Mouse (Mus musculus): ENCODE data around the gene Cflar.
A peak's percentile ranks its signal among the peaks of the same experiment; 100 is the strongest.

Cflar gene

DNA sequence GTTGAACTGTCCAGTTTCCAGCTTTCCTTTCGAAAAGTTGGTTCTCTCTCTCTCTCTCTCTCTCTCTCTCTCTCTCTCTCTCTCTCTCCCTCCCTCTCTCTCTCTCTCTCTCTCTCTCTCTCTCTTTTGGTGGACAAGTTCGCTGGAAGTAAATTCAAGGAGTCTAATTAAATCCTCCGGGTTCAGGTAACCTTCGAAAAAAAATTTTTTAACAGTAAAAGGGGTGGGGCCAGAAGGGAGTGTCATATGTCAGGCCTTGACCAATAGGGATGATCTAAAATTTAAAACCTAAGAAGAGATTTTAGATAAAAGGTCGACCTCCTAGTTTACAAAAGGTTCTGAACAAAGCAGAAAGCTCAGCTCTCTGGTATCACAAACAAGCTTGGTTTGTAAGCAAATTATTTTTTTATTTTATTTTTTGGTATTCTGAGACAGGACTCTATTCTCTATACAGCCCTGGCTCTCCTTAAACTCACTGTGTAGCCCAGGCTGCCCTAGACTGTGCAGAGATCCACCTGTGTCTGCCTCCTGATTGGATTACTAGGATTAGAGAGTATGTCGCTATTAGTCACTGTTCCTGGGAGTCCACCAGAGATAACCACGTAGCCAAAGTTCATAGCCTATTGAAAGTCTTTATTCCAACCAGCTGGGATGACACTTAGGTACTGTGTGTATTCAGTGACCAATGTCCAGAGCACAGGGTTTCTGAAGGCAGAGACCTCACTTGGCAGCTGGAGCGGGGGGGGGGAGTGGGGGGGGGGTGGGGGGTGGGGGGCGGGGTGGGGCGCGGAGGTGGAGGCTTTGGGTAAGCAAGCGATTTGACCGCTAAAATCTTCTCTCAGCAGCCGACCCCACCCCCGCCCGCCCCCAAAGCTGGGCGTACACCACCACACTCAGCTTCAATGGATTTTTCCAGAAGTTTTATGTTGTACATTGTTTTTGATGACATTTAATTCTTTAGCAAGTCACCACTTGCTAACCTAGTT, 1.1 kb downstream of the Cflar start:
- DNase-seq (ENCODE audit: extremely low spot score): peak; percentile 73

DNA sequence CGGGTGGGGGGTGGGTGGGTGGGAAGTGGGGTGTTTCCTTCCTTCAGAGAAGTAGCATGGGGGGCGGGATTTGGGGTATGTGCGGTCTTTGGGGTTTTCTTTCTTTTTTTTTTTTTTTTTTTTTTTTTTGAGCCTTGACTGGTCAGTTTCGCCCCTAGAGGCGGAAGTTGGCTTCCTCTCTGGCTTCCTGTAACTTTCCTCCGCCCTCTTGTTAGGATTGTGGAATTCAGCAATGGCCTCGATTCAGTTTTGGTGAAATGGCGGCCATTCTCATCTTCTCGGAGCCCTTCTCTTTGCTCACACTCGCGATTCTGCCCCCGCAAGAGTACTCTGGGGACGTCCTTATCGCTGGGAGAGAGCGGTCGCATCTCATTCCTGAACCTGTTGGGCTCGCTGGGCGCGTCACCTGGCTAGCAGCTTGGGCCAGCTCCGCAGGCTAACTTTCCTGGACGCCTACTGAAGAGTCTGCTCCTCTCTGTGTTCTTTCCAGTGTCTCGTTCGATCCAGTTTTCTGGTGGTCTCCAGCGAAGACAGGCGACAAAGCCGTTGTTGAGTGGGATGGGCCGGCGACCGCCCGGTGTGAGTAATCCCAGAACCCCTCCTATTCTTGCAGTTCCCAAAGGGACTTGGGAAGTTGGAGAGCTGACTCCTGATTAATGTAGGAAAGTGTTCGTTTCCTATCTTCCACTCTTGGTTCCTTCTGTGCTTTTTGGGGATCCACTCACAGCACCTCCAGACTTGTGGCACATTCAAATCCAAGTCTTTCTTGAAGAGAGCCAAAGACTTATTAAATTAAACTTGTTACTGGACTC, 2.0 kb downstream of the Cflar start:
- peak; percentile 67 for DNase-seq (ENCODE audit: extremely low spot score)

DNA sequence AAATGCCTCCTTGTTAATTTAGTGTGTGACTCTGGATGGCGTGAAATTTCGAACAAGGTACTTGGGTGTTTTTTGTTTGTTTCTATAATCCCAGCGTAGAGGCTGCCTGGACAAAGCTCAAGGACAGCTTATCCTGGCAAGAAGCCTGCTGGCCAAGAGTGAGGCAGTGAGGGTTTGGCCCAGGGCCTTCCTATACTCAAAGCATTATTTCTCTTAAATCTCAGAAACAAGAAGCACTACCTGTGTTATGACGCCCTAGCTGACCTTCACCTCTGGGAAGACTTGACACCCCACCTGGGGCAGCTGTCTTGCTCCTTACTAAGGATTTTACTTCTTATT, 2.6 kb downstream of the Cflar start:
- no peak for DNase-seq (ENCODE audit: extremely low spot score)

DNA sequence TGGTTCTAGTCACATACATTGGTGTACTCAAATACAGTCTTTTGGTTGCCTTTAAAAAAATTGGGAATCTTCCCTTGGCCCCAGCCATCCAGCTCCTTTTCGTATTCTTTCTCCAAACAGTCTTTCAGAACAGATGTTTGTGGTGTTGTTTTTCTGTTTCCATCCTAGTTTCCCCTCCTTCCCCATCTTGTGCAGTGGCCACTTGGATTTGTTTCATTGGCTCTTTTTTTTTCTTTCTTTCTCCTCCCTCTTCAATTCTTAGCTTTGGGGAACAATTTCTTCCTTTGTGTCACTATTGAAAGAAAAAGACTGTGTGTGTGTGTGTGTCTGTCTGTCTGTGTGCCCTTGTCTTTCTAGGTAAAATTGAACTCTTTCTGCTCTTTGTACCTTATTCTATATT, 3.1 kb downstream of the Cflar start:
- no peak for DNase-seq (ENCODE audit: extremely low spot score)

DNA sequence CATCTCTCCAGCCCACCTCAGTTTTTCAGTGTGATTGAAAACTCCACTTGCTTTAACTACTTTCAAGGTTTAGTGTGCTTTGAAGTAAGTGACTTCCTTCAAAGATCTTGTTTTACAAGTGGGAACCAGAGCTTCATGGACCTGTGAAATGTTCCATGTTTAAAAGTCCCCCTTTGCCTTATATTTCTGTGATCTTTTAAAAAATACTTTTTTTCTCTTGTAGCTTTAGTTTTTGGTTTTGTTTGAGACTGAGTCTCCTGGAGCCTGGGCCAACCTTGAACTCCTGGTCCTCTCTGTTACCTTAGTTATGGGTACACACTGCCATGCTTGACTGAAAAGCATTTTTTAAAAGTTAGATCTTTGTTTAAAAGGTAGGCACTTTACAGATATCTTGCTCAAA, 4.2 kb downstream of the Cflar start:
- DNase-seq (ENCODE audit: extremely low spot score): no peak

DNA sequence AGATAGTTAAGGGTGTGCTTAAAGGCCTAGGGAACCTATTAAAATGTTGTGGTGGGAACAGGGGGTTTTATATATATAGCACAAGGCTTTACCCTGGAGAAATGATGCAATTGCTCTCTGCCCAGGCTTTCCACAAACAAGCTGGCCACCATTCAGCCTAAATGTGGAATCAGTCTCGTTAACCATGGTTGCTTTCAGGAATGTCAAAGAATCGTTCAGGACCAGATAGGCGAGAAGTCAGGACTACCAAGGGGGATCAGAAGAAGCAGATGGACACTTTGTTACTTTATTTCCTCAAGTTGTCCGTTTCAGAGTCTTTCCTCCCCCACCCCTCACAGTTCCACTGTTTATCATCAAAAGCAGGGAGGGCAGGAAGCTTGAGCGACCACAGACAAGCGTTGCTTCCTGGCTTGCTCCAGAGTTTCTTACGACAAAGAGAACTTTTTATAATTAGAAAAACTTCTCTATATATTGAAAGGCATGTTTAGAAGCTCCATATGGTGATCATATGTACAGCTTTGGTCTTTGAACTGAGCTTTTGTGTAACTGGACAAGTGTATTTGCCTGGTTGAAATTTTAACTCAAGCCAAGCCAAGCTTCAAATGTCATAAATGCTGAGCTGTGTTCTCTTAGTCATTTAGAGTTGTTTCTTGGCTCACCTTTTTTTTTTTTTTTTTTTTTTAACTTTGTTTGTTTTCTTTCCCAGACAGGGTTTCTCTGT, 5.0 kb downstream of the Cflar start:
- no peak for DNase-seq (ENCODE audit: extremely low spot score)

DNA sequence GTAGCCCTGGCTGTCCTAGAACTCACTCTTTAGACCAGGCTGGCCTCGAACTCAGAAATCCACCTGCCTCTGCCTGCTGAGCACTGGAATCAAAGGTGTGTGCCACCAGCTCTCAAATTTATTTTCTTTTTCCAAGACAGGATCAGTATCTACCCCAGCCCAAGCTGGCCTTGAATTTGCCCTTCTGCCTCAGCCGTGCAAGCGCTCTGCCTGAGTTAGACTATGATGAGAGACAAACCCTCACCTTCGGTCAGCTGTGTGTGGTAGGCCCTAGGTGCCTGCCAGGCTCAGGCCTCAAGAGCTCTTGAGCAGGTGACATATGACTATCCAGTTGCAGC, 5.5 kb downstream of the Cflar start:
- DNase-seq (ENCODE audit: extremely low spot score): no peak

DNA sequence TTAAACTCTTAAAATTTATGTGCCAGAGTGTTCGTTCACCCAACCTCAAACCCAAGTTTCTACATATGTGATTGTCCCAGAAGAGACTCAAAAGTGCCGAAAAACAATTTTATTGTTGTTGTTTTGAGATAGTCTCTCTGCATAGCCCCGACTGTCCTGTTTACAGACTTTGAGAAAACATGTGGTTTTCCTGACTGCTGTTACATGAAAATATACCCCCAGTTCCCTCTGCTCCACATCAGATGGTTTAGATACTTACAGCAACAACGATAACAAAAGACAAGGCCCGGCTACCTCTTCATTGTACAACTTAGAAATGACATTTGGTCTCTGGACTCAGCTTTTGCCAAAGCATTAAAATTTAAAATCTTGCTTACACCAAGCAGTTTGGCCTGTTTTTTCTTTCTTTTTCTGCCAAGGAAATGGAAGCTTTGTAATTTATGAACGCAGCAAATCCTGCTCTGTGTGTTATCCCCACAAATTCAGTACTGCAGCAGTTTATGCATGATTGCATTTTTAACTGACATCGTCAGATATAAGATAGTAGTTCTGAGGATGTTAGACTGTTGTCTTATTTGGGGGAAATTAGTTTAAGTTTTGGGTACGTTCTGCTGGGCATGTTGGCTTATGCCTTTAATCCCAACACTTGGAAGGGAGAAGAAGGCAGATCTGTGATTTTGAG, 6.4 kb downstream of the Cflar start:
- no peak for DNase-seq (ENCODE audit: extremely low spot score)

DNA sequence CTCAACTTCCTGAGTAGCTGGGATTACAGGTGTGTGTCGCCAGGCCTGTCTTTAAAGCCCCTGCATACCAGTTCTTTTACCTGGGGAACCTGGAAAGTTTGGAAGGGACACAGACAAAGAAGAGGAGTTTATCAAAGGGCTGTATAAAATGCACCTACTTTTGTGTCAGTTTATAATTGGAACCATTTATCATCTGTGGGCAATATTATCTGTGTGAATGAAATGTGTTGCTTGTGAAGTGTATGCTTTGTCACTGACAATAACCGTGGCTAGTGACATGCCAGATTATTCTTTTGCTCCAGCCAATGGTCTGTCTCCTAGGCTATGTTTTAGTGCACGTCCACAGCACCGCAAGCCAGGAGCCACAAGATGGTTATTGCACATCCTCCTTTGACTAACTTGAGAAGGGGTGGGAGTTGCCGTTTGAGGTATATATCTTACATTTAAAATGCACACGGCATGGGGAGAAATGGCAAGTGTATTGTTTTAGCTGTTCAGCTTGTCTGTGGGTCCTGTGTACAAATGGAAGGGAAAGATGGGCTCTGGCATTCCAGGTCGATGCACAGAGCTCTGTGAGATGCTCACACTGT, 8.1 kb downstream of the Cflar start:
- no peak for DNase-seq (ENCODE audit: extremely low spot score)

DNA sequence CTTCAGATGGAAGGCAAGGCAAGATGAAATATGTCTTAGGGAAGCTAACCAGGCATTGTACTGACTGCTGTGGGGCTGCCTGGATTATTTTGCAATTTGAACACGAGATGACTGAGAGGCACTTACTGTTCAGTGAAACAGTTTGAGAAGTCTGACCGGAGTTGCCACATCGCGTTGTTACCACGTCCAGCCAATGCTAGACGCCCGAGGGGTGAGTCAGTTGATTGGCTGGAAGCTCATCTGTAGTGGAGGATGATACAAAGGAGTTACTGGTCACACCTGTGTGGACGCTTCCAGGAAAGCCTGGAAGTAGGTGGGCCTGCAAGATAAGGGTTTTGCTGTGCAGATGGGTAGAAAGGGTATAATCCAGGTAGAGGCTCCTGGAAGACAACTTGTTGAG, 8.8 kb downstream of the Cflar start:
- no peak for DNase-seq (ENCODE audit: extremely low spot score)

DNA sequence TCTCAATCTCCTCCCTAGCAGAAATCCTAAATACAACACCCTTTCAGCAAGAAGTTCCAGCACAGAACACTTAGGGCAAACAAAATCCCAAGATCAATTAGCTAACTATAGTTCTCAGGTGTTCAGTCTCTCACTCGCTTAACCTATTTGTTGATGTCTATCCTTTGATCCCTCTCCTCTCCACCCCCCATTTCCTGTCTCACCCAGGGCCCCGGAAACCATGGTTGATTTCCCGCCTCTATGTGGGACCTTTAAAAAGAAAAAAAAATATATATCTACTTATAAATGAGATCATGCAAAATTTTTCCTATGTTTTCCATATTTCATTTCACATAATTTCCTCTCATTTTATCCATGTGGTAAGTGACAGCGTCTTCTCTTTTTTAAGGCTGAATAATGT, 9.7 kb downstream of the Cflar start:
- no peak for DNase-seq (ENCODE audit: extremely low spot score)

DNA sequence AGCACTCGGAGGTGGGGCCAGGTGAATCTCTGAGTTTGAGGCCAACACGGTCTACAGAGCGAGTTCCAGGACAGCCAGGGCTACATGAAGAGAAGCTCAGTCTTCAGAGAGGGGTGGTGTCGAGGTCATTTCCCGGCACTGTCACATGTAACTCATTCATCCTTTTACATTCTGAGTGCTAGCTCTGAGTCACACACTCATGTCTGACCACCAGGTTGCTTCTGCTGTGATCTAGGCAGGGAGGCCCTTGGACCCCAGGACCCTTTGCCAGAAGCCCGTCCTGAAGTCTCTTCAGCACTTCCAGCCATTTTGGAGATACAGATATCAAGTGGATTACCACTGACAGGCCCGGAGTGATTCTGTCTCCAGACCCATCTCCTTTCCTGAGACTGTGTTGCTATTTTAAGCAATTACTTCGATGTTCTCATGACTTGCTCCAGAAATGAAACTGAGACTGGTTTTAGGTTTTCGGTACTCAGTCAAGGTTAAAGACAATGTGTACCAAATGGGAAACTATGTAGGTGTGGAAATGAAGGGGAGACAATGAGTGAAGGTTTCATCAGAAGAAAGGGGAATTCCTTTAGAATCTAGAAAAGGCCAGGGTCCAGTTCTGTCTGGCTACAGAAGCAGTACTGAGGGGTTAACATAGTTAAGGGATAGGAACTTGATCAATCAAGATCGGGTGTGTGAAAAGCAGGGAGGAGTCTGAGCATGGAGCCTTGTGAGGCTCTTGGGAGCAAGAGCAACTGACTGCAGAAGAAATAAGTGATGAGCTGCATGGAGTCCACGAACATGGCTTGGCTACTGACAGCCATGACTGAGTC, 11.0 kb downstream of the Cflar start:
- no peak for DNase-seq (ENCODE audit: extremely low spot score)

DNA sequence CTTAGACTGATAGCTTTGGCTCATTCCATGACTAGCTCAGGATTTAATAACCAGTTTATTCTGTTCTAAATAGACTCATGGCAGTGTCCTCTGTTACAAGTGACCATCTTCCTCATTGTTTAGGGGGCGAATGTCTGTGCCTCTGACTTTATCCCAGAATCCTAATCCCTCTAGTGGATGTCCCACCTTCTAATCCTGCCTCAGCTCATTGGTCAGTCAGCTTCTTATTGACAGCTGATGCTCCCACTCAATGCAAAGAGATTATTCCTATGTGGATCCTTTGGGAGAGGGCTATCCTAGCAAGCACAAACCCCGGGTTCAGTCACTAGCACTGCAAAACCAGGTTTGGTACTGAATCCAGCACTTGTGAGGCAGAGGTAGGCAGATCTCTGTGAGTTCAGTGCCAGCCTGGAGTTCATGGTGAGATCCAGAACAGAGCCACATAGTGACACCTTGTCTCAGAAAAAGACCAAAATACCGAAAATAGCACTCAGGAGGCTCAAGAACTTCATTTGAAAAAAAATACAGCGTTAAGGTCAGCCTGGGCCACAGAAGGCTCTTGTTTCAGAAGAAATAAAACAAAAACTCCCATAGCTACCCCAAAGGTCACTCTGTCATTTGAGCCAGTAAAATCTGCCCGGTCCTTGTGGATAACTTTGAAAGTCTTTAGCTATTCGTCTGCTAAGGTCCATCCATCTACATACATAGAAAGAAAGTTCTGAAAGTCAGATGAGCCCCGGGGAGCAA, 11.9 kb downstream of the Cflar start:
- no peak for DNase-seq (ENCODE audit: extremely low spot score)

DNA sequence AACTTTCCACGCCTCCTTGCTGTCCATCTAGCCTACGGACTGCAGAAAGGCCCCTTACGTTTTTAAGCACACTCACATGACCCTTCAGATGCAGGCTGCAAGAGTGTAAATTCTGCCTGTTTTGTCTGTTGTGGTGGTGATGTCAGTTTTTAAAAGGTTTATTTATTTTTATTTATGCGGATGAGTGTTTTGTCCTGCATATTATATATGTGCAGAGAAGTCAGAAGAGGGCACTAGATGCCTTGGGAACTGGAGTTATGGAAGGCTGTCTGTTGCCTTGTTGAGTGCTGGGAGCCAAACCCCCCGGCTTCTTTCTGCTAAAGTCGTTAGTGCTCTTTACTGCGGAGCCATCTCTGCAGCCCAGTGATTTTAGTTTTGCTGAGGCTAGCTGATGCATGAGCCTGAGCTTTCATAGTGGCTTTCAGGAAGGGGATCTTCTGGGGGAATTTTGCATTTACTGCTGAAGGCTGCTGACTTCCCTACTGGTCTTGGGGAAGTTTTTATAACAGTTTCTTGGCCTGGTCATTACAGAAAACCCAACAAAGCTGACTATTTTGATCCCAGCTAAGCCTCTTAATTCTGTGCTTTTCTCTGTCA, 12.6 kb downstream of the Cflar start:
- no peak for DNase-seq (ENCODE audit: extremely low spot score)

DNA sequence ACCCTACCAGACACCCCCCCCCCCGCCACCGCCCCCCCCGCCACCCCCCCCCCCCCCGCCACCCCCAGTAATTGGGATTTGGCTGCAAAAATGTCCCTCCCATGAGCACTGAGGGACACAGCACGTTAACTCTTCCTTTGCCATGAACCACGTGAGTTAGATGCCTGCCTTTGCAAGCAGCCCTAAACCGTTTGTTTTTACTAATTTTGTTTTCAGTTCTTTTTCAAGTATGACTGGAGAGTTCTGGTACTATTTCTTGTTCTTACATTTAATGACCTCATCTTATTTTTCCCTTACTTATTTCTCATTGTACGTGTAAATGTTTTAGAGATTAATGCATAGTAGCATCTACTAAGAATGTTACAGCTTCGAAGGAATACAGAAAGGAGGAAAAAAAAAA, 13.2 kb downstream of the Cflar start:
- no peak for DNase-seq (ENCODE audit: extremely low spot score)

DNA sequence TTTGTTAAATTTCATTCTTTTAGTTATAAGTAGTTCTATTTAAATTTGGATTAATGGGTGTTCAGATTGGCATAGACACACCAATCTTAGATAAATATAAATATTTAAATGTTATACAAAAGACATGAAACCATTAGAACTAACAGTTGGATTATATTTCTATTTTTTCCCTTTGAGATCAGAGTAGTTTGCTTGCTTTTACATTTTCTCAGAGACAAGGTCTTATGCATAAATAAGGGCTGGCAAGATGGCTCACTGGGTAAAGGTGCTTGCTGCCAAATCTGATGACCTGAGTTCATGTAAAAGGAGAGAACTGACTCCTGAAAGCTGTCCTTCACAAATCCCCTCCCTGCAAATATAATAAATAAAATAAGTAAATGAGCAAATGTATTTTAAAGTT, 13.8 kb downstream of the Cflar start:
- no peak for DNase-seq (ENCODE audit: extremely low spot score)

DNA sequence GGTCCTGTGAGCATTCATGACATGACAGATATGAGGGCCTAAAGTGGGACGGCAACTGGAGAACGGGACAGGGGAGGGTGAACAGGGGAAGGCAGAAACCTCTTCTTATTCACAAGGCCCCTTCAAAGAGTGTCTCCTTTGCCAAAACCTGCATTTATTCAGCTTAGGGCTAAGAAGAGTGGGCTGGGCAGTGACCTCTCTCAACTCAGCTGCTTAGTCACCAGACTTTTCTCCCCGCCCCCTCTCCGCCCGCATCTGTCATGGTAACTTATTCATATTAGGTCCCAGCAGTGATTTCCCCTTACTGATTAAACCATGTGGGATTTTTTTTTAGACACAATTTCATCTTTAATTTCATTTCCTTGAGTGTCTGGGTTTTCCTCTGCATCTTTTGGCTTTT, 14.5 kb downstream of the Cflar start:
- no peak for DNase-seq (ENCODE audit: extremely low spot score)

DNA sequence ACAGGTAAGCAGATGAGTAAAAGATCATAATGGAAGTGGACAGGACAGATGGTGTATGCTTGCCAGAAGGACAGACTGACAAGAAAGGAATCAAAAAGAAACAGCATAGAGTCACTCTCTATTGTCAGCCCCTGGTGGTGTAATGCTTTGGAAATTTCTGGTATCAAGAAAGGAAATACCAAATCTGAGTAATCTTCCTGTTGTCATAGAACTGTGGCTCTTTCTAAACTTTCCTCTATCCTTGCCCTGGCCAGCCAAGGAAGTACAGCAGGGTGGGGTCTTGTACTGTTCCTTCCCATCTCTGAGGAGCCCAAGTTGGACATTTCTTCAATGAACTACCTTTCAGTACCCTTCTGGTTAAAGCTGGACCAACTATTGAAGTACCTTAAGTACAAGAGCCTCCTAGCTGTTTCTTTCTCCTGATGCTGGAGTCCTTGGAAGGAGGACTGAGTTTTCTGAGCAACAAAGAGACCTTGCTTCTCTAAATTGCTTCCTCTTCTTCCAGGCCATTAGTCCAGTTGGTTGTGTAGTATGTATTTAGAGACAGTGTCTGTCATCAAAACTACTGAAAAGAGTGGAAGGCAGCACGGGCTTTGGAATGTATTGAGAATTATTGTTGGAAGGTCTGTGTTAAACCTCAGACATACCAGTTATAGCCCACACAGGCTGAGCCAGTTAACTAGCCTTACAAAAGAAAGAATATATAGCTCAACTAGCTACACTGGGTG, 15.9 kb downstream of the Cflar start:
- no peak for DNase-seq (ENCODE audit: extremely low spot score)

Measured in embryo, embryonic 9.5 days (tissue).